Mouse (Mus musculus): ENCODE measurements around the gene Plekha5.

Gene Plekha5

DNA sequence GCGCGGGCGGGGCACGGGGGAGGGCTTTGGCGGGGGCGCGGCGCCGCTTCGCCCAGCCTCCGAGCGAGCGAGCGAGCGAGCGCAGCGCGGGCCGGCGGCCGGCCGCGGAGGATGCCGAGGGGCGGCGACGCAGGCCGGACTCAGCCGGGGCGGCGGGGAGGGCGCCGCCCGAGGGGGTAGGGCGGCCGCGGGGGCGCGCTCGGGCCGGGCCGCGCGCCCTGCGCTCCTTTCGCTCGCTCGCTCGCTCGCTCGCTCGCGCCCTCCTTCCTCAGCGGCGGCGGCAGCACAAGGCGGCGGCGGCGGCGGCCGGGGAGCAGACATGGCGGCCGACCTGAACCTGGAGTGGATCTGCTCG lies at the start of gene Plekha5:
TSS of gene Plekha5 (plus strand) at position 209 of the 355 bp plus-strand sequence.
- in situ Hi-C loops (cut with MboI; ENCODE audit: unreplicated experiment in 2 of 2): no loop called here

DNA sequence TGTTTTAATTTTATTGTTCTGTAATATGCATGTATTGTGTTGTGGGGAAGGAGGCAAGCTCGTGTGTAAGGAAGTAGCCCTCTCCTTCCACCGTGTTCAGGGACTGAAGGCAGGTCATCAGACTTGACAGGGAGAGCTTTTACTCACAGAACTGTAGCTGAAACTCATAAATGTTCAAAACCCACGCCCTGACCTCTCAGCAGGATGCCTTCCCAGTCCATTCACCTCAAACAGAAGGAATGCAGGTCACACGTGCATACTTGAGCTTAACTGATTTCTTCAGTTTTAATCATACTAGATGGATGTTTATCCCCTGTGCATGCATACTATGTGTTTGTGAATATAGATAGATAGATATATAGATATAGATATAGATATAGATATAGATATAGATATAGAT lies 48.2 kb upstream of the Plekha5 start:
- in situ Hi-C loops (cut with MboI; ENCODE audit: unreplicated experiment in 2 of 2): no loop called here

DNA sequence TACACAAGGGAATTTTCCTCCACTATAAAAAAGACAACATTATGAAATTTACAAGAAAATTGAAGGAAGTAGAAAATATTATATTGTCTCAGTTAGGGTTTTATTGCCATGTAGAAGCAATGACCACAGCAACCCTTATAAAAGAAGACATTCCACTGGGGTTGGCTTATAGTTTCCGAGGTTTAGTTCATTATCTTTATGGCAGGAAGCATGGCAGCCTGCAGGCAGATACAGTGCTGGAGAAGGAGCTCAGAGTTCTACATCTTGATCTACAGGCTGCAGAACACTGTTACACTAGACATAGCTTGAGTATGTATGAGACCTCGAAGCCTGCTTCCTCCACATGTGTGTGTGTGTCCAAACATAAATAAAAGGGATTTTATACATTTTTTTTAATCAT lies 43.3 kb upstream of the Plekha5 start:
- in situ Hi-C loops (cut with MboI; ENCODE audit: unreplicated experiment in 2 of 2): no loop called here

DNA sequence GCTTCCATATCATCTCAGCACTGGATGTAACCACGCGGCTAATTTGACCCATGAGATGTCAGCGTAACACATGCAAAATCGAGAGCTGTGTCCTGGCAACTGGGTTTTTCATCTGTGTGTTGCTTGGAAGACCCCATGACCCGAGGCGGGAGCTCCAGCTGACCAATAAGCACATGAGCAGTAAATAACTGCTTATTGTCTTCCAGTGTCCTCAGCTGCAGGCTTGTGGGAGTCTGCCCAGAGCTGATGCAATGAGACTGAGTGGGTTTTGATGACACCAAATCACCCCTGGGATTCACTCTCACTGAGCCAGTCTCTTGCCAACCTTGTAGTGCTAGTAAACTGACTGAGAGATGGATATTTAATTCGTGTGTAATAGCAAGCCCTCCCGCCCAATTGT lies 42.7 kb upstream of the Plekha5 start:
- in situ Hi-C loops (cut with MboI; ENCODE audit: unreplicated experiment in 2 of 2): no loop called here

DNA sequence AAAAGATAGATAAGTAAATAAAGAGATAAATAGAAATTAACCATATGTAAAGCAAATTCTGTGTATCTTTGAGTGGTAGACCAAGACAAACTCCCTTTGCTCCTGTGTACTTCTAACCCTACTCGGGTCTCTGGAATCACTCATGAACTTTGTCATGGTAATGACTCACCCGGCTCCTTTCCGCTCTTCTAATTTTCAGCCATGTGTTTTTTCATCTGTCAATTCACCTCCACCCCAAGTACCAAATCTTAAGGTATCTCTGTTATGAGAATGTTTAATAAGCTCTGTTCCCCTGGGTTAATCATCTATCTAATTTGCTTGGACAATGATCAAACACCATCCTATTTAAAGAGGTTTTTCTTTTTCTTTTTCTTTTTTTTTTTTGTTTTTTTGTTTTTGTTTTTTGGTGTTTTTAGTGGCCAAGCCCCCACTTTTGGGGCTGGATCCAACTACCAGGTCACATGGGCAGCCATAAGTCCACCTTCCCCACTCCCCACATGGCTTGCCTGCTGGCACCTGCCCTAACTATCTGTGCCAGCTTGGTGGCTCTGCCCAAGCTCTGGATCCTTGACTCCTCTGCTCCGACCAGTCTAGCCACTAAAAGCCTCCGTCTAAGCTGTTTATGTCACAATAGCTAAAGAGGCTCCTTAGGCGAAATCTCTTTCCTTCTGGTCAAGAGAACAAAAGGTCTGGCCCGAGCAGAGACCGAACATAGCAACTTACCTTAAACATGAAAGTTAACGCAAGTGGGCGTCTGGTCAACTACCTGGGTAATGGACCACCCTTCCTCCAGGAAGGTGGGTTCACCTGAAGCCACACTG lies 40.1 kb upstream of the Plekha5 start:
- in situ Hi-C loops (cut with MboI; ENCODE audit: unreplicated experiment in 2 of 2): no loop called here

DNA sequence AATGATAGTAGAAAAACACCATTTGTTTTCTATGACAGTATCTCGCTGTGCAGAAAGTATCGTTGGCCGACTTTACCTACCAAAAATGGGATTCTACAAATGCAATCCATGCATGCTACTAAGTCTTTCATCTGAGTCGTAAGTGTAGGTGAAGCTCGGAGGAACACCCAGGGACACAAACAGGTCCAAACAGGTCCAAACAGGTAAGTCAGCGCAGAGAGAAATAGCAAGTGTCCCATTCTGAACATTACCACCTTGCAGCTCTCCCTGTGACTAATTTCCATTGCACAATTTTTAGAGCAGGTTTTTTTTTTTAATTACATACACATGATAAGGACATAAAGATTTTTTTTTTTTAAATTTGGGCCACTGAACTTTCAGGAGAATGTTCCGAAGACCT lies 27.2 kb upstream of the Plekha5 start:
- in situ Hi-C loops (cut with MboI; ENCODE audit: unreplicated experiment in 2 of 2): no loop called here

DNA sequence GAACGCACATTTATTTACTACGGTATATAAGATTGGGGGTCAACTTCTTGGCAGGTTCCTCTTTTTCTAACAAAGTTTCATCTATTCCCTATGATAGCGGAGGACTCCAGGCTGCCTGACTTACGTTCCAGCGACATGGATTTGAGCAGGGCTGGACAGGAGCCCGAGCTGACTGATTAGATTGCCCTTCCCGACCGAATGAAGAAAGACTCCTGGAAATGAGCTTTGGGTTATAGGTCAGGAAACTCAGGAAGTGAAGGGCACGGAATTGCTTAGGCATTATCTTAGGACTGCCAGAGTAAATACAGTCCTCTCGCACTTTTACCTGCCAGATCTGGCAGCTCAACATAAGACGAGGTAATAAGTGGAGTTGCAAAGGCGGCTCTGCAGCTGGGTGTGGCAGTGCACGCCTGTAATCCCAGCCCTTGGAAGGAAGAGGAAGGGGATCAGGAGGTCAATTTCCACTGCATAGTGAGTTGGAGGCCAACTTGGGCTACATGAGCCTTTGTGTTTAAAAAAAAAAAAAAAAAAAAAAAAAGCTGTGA lies 21.0 kb upstream of the Plekha5 start:
- in situ Hi-C loops (cut with MboI; ENCODE audit: unreplicated experiment in 2 of 2): no loop called here

- in situ Hi-C loops (cut with MboI; ENCODE audit: unreplicated experiment in 2 of 2): no loop called here
Measured at GRCm38 (mm10) chr6:140411996-140412395, 11.9 kb upstream of the Plekha5 start.

DNA sequence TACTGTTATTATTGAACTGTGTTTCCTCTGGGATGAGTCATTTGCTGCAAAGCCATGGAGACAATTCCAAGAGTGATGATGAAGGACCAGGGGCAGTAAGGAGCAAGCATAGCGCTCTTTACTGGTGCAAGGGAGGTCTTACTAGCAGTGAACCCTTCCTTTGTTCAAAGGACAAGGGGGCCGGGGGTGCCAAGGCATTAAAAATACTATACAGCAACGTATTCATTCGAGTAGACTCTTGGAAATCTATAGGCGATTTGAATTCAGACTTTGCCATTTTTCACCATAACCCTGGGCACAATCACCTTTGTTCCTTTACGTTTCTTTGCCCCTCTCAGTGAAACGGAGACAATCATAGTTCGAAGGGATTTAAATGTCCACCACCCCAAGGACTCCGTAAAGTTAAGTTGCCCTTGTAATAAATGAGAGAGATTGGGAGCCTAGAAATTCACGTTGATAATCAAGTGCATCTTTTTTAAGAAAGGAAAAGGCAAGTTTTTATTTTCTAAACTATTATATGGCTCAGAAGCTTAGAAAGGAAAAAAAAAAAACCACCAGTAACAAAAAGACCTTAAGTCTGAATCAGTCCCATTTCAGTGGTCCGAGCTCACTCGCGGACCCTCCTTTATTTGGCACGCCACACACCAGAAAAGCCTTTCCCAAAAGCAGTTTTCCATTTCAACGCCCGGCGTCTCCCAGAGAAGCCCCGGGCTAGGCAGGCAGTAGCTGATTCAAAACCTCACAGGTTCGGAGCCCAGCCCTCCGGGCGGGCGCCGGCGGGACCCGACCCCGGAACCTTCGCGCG lies 611 bp upstream of the Plekha5 start:
- in situ Hi-C loops (cut with MboI; ENCODE audit: unreplicated experiment in 2 of 2): no loop called here

GRCm38 (mm10) chr6:140424201-140424990 lies 542 bp downstream of the Plekha5 start:
- in situ Hi-C loops (cut with MboI; ENCODE audit: unreplicated experiment in 2 of 2): no loop called here

GRCm38 (mm10) chr6:140424991-140425361 lies 1.1 kb downstream of the Plekha5 start:
- in situ Hi-C loops (cut with MboI; ENCODE audit: unreplicated experiment in 2 of 2): no loop called here

GRCm38 (mm10) chr6:140429236-140429635 lies 5.4 kb downstream of the Plekha5 start:
- in situ Hi-C loops (cut with MboI; ENCODE audit: unreplicated experiment in 2 of 2): no loop called here

DNA sequence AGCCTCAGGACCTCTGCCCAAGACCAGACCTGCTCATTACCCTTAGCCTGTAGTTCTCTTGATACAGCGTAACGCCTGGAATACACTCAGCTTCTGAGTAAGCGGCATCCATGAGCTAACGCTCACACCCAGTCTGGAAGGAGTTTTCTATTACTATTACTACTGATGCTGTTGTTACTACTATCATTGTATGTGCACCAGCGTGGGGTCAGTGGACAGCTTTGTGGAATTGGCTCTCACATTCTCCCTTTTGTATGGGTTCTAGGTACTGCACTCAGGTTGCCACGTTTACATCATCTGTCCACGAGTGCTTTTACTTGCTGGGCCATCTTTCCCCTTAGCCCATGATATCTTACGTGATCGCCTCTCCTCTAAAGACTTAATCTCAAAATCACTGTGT lies 8.5 kb downstream of the Plekha5 start:
- in situ Hi-C loops (cut with MboI; ENCODE audit: unreplicated experiment in 2 of 2): no loop called here

- in situ Hi-C loops (cut with MboI; ENCODE audit: unreplicated experiment in 2 of 2): no loop called here
Measured at GRCm38 (mm10) chr6:140443374-140443773, 19.5 kb downstream of the Plekha5 start.

DNA sequence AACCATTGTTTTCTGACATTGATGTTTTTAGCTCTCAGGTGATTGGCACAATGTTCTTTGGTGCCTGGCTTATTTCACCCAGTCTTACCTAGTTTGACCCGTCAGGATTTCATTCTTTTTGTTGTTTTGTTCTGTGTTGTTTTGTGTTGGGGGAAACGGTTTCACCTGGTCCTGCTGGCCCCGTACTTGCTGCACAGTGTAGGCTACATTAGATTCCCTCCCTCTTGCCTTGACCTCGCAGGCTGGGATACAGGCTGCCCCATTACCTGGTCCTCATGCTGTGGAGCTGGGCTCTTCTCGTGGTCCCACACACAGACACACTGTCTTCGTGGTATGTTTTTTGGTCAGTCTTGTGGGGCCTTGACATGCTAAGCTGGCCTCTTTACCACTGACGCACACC lies 20.3 kb downstream of the Plekha5 start:
- in situ Hi-C loops (cut with MboI; ENCODE audit: unreplicated experiment in 2 of 2): no loop called here

DNA sequence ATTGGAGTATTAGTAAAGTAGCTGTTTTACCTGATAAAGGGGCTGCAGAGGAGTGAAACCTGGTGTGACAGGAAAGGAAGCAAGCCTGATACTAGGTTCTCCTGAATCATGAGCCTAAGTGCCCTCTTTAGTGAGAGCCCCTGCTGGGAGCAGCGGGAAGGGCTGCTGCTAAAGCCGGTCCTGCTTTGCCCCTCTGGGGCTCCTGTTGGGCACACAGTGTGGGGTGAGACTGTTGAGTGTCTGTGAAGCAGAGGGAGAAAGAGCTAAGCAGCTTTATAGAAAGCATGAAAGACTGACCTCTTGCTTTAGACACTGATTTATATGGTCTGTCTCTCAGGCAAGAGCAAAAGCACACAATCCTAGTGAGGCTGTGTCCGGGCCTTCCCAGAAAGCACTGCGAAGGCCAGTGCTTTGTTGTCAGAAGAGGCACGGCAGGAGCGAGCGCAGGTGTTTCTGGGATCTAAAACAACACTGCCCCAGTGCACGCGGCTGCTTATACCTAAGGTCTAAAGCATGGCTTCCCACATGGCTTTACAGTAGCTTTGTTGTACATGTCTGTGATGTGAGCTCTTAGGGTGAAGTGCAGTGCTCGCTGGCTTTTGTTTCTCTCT lies 21.1 kb downstream of the Plekha5 start:
- in situ Hi-C loops (cut with MboI; ENCODE audit: unreplicated experiment in 2 of 2): no loop called here

DNA sequence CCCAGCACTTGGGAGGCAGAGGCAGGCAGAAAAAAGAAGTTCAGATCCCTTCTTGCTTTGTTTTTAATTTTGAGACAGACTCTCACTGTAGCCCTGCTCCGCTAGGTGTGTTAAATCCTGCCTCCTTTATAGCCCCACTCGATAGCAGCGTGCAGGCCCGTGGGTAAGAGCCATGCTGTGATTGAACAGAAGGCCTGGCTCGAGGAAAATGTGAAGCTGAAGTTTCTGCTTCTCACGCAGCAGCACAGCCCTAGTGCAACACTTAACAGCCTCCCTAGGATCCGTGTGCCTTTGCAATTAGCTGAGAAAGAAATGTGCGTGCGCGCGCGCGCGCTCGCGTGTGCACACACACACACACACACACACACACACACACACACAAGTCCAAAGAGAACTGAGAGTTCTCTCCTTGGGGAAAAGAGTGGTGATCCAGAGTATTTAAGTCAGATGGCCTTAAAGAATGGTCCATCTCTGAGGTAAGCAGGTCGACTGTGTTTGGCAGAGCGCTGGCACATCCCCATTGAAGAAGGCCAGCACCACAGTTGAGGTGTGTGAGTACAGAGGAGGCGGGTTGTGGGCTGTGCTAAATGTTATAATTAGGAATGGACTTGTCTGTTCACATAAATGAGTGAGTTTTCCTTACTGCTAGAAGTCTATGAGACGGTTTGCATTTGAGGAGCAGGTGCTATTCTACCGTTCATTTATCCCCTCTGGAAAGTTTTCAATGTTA lies 24.3 kb downstream of the Plekha5 start:
- in situ Hi-C loops (cut with MboI; ENCODE audit: unreplicated experiment in 2 of 2): no loop called here

DNA sequence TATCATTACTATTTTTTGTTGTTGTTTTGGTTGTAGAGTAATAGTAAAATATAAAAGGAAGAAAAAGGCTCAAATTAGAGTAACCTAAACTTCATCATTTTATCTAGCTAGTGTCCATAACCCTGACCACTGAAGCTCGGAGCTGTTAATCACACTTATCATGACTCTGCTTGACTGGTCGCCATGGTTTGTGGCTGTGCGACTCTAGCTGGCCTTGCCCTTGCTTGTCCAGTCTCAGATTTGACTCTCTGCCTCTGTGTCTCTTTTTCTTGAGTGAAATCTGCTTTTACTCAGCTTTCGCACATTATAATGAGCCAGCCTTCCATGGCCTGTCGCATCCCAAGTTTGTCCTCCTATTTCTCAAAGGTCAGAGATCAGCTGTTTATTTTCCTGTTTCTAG lies 26.8 kb downstream of the Plekha5 start:
- in situ Hi-C loops (cut with MboI; ENCODE audit: unreplicated experiment in 2 of 2): no loop called here

- in situ Hi-C loops (cut with MboI; ENCODE audit: unreplicated experiment in 2 of 2): no loop called here
Measured at GRCm38 (mm10) chr6:140452736-140453135, 28.9 kb downstream of the Plekha5 start.

GRCm38 (mm10) chr6:140453454-140453853 lies 29.6 kb downstream of the Plekha5 start:
- in situ Hi-C loops (cut with MboI; ENCODE audit: unreplicated experiment in 2 of 2): no loop called here

Measured in v-Abl transformed pro-B cells (cell line).